Comparison of ENCODE assay signal across 31 mouse cellular contexts in genomic region chr4:144586207-144586606, GRCm38 (mm10). TPM values are rescaled to one million over a fixed set of nuclear protein-coding genes. Genes with fewer than 3 reads are reported as not detected.
DNase-seq lines count a peak whose midpoint lies in the region; ATAC-seq lines count a peak whose summit lies in the region.
"Not testable (repeated sequence)": the region's sequence is repeated elsewhere in the genome, so short reads cannot be mapped to it uniquely, and the experiment has no call there.
"Had no signal": no experiment of that assay in that cellular context is flagged by ENCODE, and none has a peak within 500 bp of the region (broad histone marks: within the 10 kb centered on the region; RNA-seq: fewer than 3 reads in every experiment).

No protein-coding gene starts in this region.

- H3K27ac ChIP-seq in forebrain, embryonic 11.5 days (ENCODE audit: low read depth, low read length); hindbrain, embryonic 11.5 days (ENCODE audit: low read depth, low read length); kidney, embryonic 15.5 days; liver, embryonic 13.5 days; neural tube, embryonic 11.5 days (ENCODE audit: low read depth, low read length): not testable (repeated sequence)

- H3K9me3 ChIP-seq in forebrain, embryonic 11.5 days (ENCODE audit: control insufficient read depth, low read length); hindbrain, embryonic 11.5 days (ENCODE audit: control insufficient read depth, low read length); kidney, embryonic 15.5 days (replicated peaks); neural tube, embryonic 11.5 days (ENCODE audit: control insufficient read depth, low read length): not testable (repeated sequence)
- peaks cover 12% of the 10 kb centered on the region for H3K9me3 ChIP-seq in liver, embryonic 13.5 days (replicated peaks)

- not testable (repeated sequence) for DNase-seq in forebrain, embryonic 11.5 days (ENCODE audit: low spot score); hindbrain, embryonic 11.5 days (ENCODE audit: low spot score); liver, embryonic 13.5 days; neural tube, embryonic 11.5 days (ENCODE audit: low spot score)

- not testable (repeated sequence) for H3K4me2 ChIP-seq in forebrain, embryonic 11.5 days (ENCODE audit: low read depth, low read length, severe bottlenecking); hindbrain, embryonic 11.5 days (replicated peaks; ENCODE audit: low read depth, low read length); kidney, embryonic 15.5 days; liver, embryonic 13.5 days; neural tube, embryonic 11.5 days (ENCODE audit: low read depth)

- not testable (repeated sequence) for H3K9ac ChIP-seq in forebrain, embryonic 11.5 days (ENCODE audit: low read length); hindbrain, embryonic 11.5 days (ENCODE audit: low read depth, low read length); kidney, embryonic 15.5 days; liver, embryonic 13.5 days; neural tube, embryonic 11.5 days (ENCODE audit: low read length)

- 81% methylated on average over 12 of the region's 16 CpGs for WGBS in forebrain, embryonic 11.5 days
- 82% methylated on average over 12 of the region's 16 CpGs for WGBS in hindbrain, embryonic 11.5 days
- 82% methylated on average over 13 of the region's 16 CpGs for WGBS in kidney, embryonic 15.5 days
- WGBS in liver, embryonic 13.5 days (ENCODE audit: insufficient replicate concordance): 70% methylated on average over 12 of the region's 16 CpGs
- 89% methylated on average over 12 of the region's 16 CpGs for WGBS in neural tube, embryonic 11.5 days

- ATAC-seq in forebrain, embryonic 11.5 days (replicated peaks; ENCODE audit: low FRiP score): peak; percentile 61; the same call in 1 of the 2 replicates
- ATAC-seq in granulocyte monocyte progenitor cell, adult 5-6 weeks (replicated peaks; ENCODE audit: poor library complexity, severe bottlenecking): peak; percentile 20; the same call in 1 of the 2 replicates
- ATAC-seq in hindbrain, embryonic 11.5 days (ENCODE audit: low FRiP score): peak; percentile 43; the same call in 1 of the 2 replicates
- ATAC-seq in kidney, embryonic 15.5 days (replicated peaks; ENCODE audit: low FRiP score): 0 out of 2 replicates have a peak, but pooled peaks have one; percentile 52
- ATAC-seq in liver, embryonic 13.5 days (ENCODE audit: low read depth): peak; percentile 50; the same call in 1 of the 2 replicates
- peak; percentile 39 for ATAC-seq in megakaryocyte progenitor cell, adult 5-6 weeks (replicated peaks; ENCODE audit: poor library complexity)
- ATAC-seq in neural tube, embryonic 11.5 days (ENCODE audit: insufficient read depth, low FRiP score, low TSS enrichment): peak; percentile 45; the same call in 1 of the 2 replicates

- H3K36me3 ChIP-seq in forebrain, embryonic 11.5 days (ENCODE audit: control insufficient read depth, insufficient read depth, low read length); hindbrain, embryonic 11.5 days (ENCODE audit: control insufficient read depth, insufficient read depth, low read length); kidney, embryonic 15.5 days; liver, embryonic 13.5 days; neural tube, embryonic 11.5 days (ENCODE audit: control insufficient read depth, insufficient read depth, low read length): not testable (repeated sequence)

- not testable (repeated sequence) for H3K27me3 ChIP-seq in forebrain, embryonic 11.5 days (ENCODE audit: control insufficient read depth, insufficient read depth, low read length); hindbrain, embryonic 11.5 days (ENCODE audit: control insufficient read depth, insufficient read depth, low read length); kidney, embryonic 15.5 days; liver, embryonic 13.5 days; neural tube, embryonic 11.5 days (ENCODE audit: control insufficient read depth, insufficient read depth, low read length)

- not testable (repeated sequence) for H3K4me1 ChIP-seq in forebrain, embryonic 11.5 days (replicated peaks; ENCODE audit: control insufficient read depth, insufficient read depth, low read length); hindbrain, embryonic 11.5 days (replicated peaks; ENCODE audit: control insufficient read depth, insufficient read depth, low read length); kidney, embryonic 15.5 days; liver, embryonic 13.5 days (replicated peaks); neural tube, embryonic 11.5 days (ENCODE audit: control insufficient read depth, insufficient read depth, low read length)

- H3K4me3 ChIP-seq in forebrain, embryonic 11.5 days (ENCODE audit: low read depth, low read length); hindbrain, embryonic 11.5 days (ENCODE audit: low read depth, low read length); kidney, embryonic 15.5 days (replicated peaks); liver, embryonic 13.5 days (replicated peaks); neural tube, embryonic 11.5 days (ENCODE audit: low read depth, low read length): not testable (repeated sequence)

RNA-seq across cellular contexts. Expression of gene Gm13124, which starts 21.3 kb away (rescaled TPM):
- not detected in 2 replicates for polyA plus RNA-seq in forebrain, embryonic 11.5 days (2014; fragmentation: Nextera tagmentation; extraction: Ambion mirVana)
- not detected in 2 replicates for total RNA-seq in granulocyte monocyte progenitor cell, adult 5-6 weeks (2014; fragmentation: Nextera tagmentation)
- total RNA-seq in granulocyte monocyte progenitor cell, adult 5-6 weeks (2017): not detected in 2 replicates
- polyA plus RNA-seq in hindbrain, embryonic 11.5 days (2014; fragmentation: Nextera tagmentation; extraction: Ambion mirVana): not detected in 2 replicates
- polyA plus RNA-seq in kidney, embryonic 15.5 days (2015; fragmentation: Nextera tagmentation; extraction: Ambion mirVana): not detected in 2 replicates
- polyA plus RNA-seq in liver, embryonic 13.5 days (2015; fragmentation: Nextera tagmentation; extraction: Ambion mirVana): not detected in 2 replicates
- not detected in 2 replicates for total RNA-seq in megakaryocyte progenitor cell, adult 5-6 weeks (2015)
- not detected in 2 replicates for total RNA-seq in megakaryocyte progenitor cell, adult 5-6 weeks (2017)
- polyA plus RNA-seq in neural tube, embryonic 11.5 days (2014; fragmentation: Nextera tagmentation; extraction: Ambion mirVana): not detected in 2 replicates
- total RNA-seq: adrenal gland, adult 18-20 months; adrenal gland, postnatal 36 days; CH12.LX; gastrocnemius, postnatal 14 days; heart, adult 18-20 months; heart, postnatal 4 days; hindbrain, postnatal 0 days; layer of hippocampus, adult 18-20 months; layer of hippocampus, postnatal 14 days; left cerebral cortex, adult 8-10 months; left cerebral cortex, postnatal 4 days; liver, adult 2 months had no signal
- polyA plus RNA-seq: cortical plate, adult 2 months; embryonic facial prominence, embryonic 10.5 days; forebrain, embryonic 15.5 days; G1E; heart, embryonic 16.5 days; hindbrain, postnatal 0 days; liver, adult 2 months; lung, postnatal 0 days; macrophage; midbrain, embryonic 15.5 days; myocyte; neural tube, embryonic 14.5 days; Patski; stomach, embryonic 14.5 days had no signal

RNA-seq across cellular contexts. Expression of gene Aadacl4, which starts 27.3 kb away (rescaled TPM):
- polyA plus RNA-seq in forebrain, embryonic 11.5 days (2014; fragmentation: Nextera tagmentation; extraction: Ambion mirVana): not detected in 2 replicates
- total RNA-seq in granulocyte monocyte progenitor cell, adult 5-6 weeks (2014; fragmentation: Nextera tagmentation): not detected in 2 replicates
- not detected in 2 replicates for total RNA-seq in granulocyte monocyte progenitor cell, adult 5-6 weeks (2017)
- not detected in 2 replicates for polyA plus RNA-seq in hindbrain, embryonic 11.5 days (2014; fragmentation: Nextera tagmentation; extraction: Ambion mirVana)
- polyA plus RNA-seq in kidney, embryonic 15.5 days (2015; fragmentation: Nextera tagmentation; extraction: Ambion mirVana): not detected in 2 replicates
- not detected in 2 replicates for polyA plus RNA-seq in liver, embryonic 13.5 days (2015; fragmentation: Nextera tagmentation; extraction: Ambion mirVana)
- not detected in 2 replicates for total RNA-seq in megakaryocyte progenitor cell, adult 5-6 weeks (2015)
- not detected in 2 replicates for total RNA-seq in megakaryocyte progenitor cell, adult 5-6 weeks (2017)
- not detected in 2 replicates for polyA plus RNA-seq in neural tube, embryonic 11.5 days (2014; fragmentation: Nextera tagmentation; extraction: Ambion mirVana)
- total RNA-seq: adrenal gland, adult 18-20 months; adrenal gland, postnatal 36 days; CH12.LX; gastrocnemius, postnatal 14 days; heart, adult 18-20 months; heart, postnatal 4 days; hindbrain, postnatal 0 days; layer of hippocampus, adult 18-20 months; layer of hippocampus, postnatal 14 days; left cerebral cortex, adult 8-10 months; left cerebral cortex, postnatal 4 days; liver, adult 2 months had no signal
- polyA plus RNA-seq: cortical plate, adult 2 months; embryonic facial prominence, embryonic 10.5 days; forebrain, embryonic 15.5 days; G1E; heart, embryonic 16.5 days; hindbrain, postnatal 0 days; liver, adult 2 months; lung, postnatal 0 days; macrophage; midbrain, embryonic 15.5 days; myocyte; neural tube, embryonic 14.5 days; Patski; stomach, embryonic 14.5 days had no signal
